Mouse (Mus musculus) heart, adult 2 months (tissue): Measurements from ENCODE around the gene Bmp3. TPM values are rescaled to one million over a fixed set of nuclear protein-coding genes. Genes with fewer than 3 reads are reported as not detected.
A peak's percentile ranks its signal among the peaks of the same experiment; 100 is the strongest.

Source experiments
- DNase-seq, 2 experiments: peaks; one replicate each; pipeline ENCODE4 v3.0.0; 2021
- H3K27ac ChIP-seq: fragments of 200-600 bp; 2 replicates; pipeline ENCODE4 v1.8.1; 2022
- H3K27me3 ChIP-seq: fragments of 200-500 bp; 2 replicates; pipeline ENCODE4 v1.6.1; 2012; ENCODE audit warnings: mild to moderate bottlenecking, low read length, inconsistent platforms, mixed read lengths; ENCODE audit not compliant: control insufficient read depth, insufficient read depth
- H3K36me3 ChIP-seq: fragments of 200-500 bp; 2 replicates; pipeline ENCODE4 v1.6.1; 2012; ENCODE audit warnings: low read length, inconsistent platforms; ENCODE audit not compliant: control insufficient read depth, insufficient read depth
- H3K4me1 ChIP-seq: fragments of 200-500 bp; 2 replicates; pipeline ENCODE4 v1.6.1; 2011; ENCODE audit warnings: low read length; ENCODE audit not compliant: control insufficient read depth, insufficient read depth
- H3K4me3 ChIP-seq: fragments of 200-600 bp; 2 replicates; pipeline ENCODE4 v1.8.1; 2022
- H3K79me2 ChIP-seq: fragments of 200-500 bp; replicated peaks from 2 replicates; pipeline ENCODE4 v1.6.1; 2012; ENCODE audit warnings: mild to moderate bottlenecking, inconsistent platforms, low read length, moderate library complexity, mixed read lengths; ENCODE audit not compliant: control insufficient read depth, insufficient read depth
- H3K9ac ChIP-seq: fragments of 200-500 bp; 2 replicates; pipeline ENCODE4 v1.6.1; 2012; ENCODE audit warnings: low read depth, mild to moderate bottlenecking, control low read depth, inconsistent platforms, low read length, mixed read lengths
- CTCF ChIP-seq: fragments of 200-600 bp; IDR thresholded peaks from 2 replicates; pipeline ENCODE4 v1.8.1; 2022; ENCODE audit warnings: antibody characterized with exemption, mild to moderate bottlenecking, moderate library complexity
- EP300 ChIP-seq: fragments of 200-500 bp; IDR thresholded peaks from 2 replicates; pipeline ENCODE4 v1.6.1; 2011; ENCODE audit warnings: low read depth, low read length, control low read depth; ENCODE audit not compliant: insufficient read depth
- POLR2A ChIP-seq: fragments of 200-500 bp; IDR thresholded peaks from 2 replicates; pipeline ENCODE4 v1.6.1; 2011; ENCODE audit warnings: mild to moderate bottlenecking, low read depth, low read length, control low read depth; ENCODE audit not compliant: insufficient read depth
- WGBS: fragments of 180-500 bp; shearing (Covaris S2); methylation state at CpG from one replicate; pipeline ENCODE4 v1.1.7; 2018; 5-methylcytosine and 5-hydroxymethylcytosine counted together
- intact Hi-C: fragments of 180-260 bp; cut with DNase I; formaldehyde crosslinking; loops from one replicate; pipeline ENCODE4 v1.15.1; 2025
- long read RNA-seq: library from polyadenylated mRNA; stranded (forward); transcript quantifications from one replicate; pipeline ENCODE4 v2.0.0, GENCODE M21; 2021
- polyA plus RNA-seq: library from polyadenylated mRNA; depleted of rRNA; stranded (reverse); fragments of >200 nt; gene quantifications from 2 replicates; pipeline ENCODE4 v1.2.3, GENCODE M21; 2012; rRNA removed
- total RNA-seq, 2 experiments: library from RNA; stranded (reverse); gene quantifications; 2 replicates each; pipeline ENCODE4 v1.2.3; 2021

The Bmp3 gene
- under 1 TPM; 0.43 to 0.57 TPM for total RNA-seq
- polyA plus RNA-seq = 0.88 and 0.90 TPM in 2 replicates
- long read RNA-seq = 0 reads

DNA sequence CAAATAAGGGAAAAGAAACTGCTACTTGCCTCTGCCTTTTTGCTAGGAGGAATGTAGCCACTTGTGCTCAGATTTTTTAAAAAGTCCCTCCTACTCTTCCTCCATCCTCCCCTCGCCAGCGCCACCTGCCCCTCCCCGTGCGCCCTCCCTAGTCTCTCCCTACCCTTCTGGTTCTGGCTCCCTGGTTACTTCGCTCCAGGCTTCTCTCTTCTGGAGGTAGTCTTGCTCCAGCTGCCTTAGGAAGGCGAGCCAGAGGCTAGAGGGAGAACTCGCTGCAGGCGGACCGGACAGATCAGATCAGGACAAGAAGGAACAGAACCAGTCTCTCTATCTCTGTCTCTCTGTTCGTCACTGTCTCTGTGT lies at the start of gene Bmp3:
Bmp3 (plus strand) TSS at position 152 of the 363 bp plus-strand sequence.
- Histone ChIP-seq H3K4me3 (peak within 1 kb of the TSS; percentile 24), H3K79me2 (no peaks in the 10 kb centered on the region), H3K36me3 (no peaks in the 10 kb centered on the region), H3K27me3 (peaks cover 9% of the 10 kb centered on the region), H3K27ac (no peak within 1 kb of the TSS), H3K9ac (peak within 1 kb of the TSS; percentile 35), H3K4me1 (no peaks in the 10 kb centered on the region)
- peak in 1 of 2 experiments; percentile 4 for DNase-seq
- intact Hi-C loops = no loop called here
- 6% methylated on average over 10 of the region's 10 CpGs for WGBS
- no peak for TF ChIP-seq EP300

DNA sequence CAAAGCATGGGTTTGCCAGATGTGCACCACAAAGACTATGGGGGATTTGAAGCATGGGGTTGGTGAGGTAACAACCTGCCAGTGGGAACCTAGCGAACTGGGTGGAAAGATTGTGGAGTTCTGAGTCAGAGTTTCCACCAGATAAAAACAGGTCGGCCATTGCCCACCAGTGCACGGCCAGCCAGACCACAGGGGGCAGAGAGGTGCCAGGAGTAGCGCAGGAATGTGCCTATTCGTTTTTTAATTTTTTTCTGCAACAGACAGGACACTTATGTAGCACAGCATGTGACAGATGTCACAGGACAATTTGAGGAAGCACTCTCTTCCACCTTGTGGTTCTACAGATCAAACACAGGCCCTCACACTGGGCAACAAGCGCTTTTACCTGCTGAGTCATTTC lies 49.5 kb upstream of the Bmp3 start:
- Histone ChIP-seq H3K27me3 (no peaks in the 10 kb centered on the region), H3K27ac (no peak overlapping the region), H3K9ac (no peak overlapping the region), H3K4me3 (no peak overlapping the region), H3K36me3 (no peaks in the 10 kb centered on the region), H3K79me2 (no peaks in the 10 kb centered on the region), H3K4me1 (no peaks in the 10 kb centered on the region)
- no peak for TF ChIP-seq CTCF
- TF ChIP-seq EP300 = no peak
- TF ChIP-seq POLR2A = no peak
- 64% methylated on average over 6 of the region's 6 CpGs for WGBS
- intact Hi-C loops = no loop called here
- no peak for DNase-seq

DNA sequence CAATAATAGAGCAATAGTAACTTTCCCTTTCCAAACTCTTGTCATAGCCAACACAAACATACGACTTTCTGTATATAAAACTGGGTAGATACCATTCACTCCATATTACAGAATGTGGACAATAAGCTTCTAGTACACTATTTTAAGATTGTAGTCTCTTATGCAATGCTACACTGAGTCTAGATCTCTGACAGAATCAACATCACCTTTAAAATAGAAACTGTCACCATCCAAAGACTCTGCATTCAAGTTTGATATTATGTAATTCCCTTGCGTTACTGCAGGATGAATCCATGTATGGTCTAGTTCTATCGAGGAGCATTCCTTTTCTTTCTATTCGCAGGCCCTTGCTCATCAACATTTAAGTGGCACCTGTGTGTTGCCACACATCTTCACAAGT lies 47.7 kb upstream of the Bmp3 start:
- Histone ChIP-seq H3K79me2 (no peaks in the 10 kb centered on the region), H3K9ac (no peak overlapping the region), H3K4me1 (no peaks in the 10 kb centered on the region), H3K4me3 (no peak overlapping the region), H3K27ac (no peak overlapping the region), H3K27me3 (no peaks in the 10 kb centered on the region), H3K36me3 (no peaks in the 10 kb centered on the region)
- no peak for DNase-seq
- WGBS = 78% methylated on average over 4 of the region's 4 CpGs
- intact Hi-C loops = no loop called here
- TF ChIP-seq POLR2A (no peak), CTCF (no peak), EP300 (no peak)

DNA sequence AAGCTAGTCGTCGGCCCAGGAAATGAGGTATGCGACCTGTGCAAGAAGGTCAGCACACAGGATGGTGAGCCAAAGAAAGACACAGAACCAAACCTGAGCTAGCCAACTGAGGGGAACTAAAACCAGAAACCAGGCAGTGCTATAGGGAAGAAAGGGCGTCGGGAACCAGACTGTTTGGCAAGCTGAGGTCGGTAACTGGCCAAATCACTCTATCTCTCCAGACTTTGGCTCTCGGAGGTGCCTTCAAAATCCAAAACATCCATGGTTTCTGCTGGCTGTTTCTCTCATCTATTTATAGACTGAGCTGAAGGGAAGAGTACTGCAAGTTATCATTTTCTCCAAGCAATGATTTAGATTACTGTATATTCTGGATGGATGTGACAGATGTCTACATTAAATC lies 47.2 kb upstream of the Bmp3 start:
- WGBS = 46% methylated on average over 7 of the region's 7 CpGs
- TF ChIP-seq CTCF (no peak), POLR2A (no peak), EP300 (no peak)
- H3K27me3 ChIP-seq = no peaks in the 10 kb centered on the region
- H3K4me1 ChIP-seq = no peaks in the 10 kb centered on the region
- H3K36me3 ChIP-seq = no peaks in the 10 kb centered on the region
- intact Hi-C loops = no loop called here
- no peak overlapping the region for H3K4me3 ChIP-seq
- H3K27ac ChIP-seq = no peak overlapping the region
- no peak overlapping the region for H3K9ac ChIP-seq
- H3K79me2 ChIP-seq = no peaks in the 10 kb centered on the region
- peak in 1 of 2 experiments; percentile 4 for DNase-seq

DNA sequence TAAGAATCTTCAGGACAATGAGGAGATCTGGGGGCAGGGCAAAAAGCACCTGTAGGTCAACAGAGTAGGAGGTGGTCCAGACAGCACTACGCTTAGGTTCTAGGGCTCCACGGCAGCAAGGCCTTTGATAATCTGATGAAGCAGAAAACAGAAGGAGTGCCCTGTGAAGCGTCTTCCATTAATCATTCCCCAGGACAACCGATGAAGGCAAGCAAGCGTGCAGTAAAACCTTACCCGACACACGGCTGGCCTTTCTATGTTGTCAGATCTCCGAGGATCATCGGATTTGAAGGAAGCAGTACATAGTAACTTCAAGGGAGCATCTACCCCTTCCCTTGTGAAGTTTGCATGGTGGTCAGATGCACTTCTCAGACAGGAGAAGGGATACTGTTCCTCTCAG lies 46.3 kb upstream of the Bmp3 start:
- TF ChIP-seq CTCF = no peak
- TF ChIP-seq POLR2A = no peak
- no peak for TF ChIP-seq EP300
- DNase-seq = no peak
- Histone ChIP-seq H3K4me1 (no peaks in the 10 kb centered on the region), H3K79me2 (no peaks in the 10 kb centered on the region), H3K4me3 (no peak overlapping the region), H3K9ac (no peak overlapping the region), H3K27me3 (no peaks in the 10 kb centered on the region), H3K36me3 (no peaks in the 10 kb centered on the region), H3K27ac (no peak overlapping the region)
- 81% methylated on average over 9 of the region's 9 CpGs for WGBS
- intact Hi-C loops = no loop called here

DNA sequence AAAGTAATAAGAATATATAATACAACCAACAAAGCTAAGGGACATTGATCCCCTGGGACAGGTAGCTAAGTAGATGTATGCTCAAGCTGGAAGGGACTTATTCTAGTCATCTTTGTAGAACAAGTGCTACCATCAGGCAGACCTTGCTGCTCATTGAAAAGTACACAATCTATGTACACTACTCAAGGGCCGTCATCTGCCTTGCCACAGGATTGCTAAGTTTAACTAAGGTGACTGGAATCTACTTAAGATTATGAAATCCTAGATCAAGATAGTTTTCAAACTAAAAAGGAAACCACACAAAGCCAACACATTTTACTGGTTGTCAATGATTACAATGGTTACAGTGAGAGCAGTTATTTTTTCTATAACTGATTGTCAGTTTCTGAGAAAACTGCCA lies 41.8 kb upstream of the Bmp3 start:
- Histone ChIP-seq H3K36me3 (no peaks in the 10 kb centered on the region), H3K9ac (no peak overlapping the region), H3K79me2 (no peaks in the 10 kb centered on the region), H3K27me3 (no peaks in the 10 kb centered on the region), H3K4me1 (no peaks in the 10 kb centered on the region), H3K27ac (no peak overlapping the region), H3K4me3 (no peak overlapping the region)
- intact Hi-C loops = no loop called here
- WGBS = 76% methylated on average over 1 of the region's 1 CpGs
- no peak for DNase-seq
- TF ChIP-seq EP300 = no peak
- no peak for TF ChIP-seq CTCF
- TF ChIP-seq POLR2A = no peak
